Mouse (Mus musculus): Measurements from ENCODE around the gene Asl.
A peak's percentile ranks its signal among the peaks of the same experiment; 100 is the strongest.
"Not testable (repeated sequence)": the region's sequence is repeated elsewhere in the genome, so short reads cannot be mapped to it uniquely, and the experiment has no call there.

Gene Asl

DNA sequence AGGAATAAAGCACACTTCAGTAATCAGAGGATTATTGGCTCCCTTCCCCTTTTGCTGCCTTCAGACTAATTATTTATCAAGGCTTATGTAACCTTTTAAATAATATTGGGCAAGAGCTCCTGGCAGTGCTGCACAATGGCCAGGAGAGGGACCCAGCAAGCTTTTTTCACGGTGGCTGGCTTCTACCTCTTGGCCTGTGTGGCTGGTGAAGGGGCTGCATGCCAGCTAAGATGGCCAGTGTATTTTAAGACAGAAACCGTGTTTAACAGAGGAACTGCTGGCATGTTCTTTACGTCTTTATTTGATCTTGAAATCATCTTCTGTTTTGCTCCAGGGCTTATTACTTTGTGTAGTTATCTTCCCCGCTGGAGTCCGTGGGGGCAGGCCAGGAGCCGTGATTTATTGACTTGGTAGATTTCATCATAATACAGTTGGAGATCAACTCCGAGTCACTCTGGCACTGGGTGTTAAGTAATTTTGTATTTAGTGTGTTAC is 15.2 kb upstream of the Asl start:
- DNase-seq = no peak

DNA sequence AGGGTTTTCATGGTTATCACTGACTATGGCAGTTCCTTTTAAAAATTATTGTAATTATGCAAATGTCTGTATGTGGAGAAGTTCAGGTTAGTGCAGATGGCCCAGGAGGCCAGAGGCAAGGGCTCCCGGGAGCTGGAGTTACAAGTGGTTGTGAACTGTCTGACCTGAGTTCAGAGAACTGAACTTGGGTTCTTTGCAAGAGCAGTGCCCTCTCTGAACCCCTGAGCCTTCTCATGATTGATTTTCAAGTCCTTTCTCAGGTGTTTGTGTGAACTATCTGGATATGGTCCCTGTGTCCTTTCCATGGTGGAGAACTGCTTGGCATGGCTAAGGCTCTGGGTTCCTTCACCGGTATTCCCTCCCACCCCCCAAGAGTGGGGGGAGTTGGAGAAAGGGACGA is 14.7 kb upstream of the Asl start:
- no peak for DNase-seq

GRCm38 (mm10) chr5:130041262-130041661 is 12.2 kb upstream of the Asl start:
- no peak for DNase-seq

GRCm38 (mm10) chr5:130040797-130041196 is 11.8 kb upstream of the Asl start:
- no peak for DNase-seq

- DNase-seq = peak; percentile 41
These were observed 8.9 kb upstream of the Asl start for GRCm38 (mm10) chr5:130037752-130038455.

DNA sequence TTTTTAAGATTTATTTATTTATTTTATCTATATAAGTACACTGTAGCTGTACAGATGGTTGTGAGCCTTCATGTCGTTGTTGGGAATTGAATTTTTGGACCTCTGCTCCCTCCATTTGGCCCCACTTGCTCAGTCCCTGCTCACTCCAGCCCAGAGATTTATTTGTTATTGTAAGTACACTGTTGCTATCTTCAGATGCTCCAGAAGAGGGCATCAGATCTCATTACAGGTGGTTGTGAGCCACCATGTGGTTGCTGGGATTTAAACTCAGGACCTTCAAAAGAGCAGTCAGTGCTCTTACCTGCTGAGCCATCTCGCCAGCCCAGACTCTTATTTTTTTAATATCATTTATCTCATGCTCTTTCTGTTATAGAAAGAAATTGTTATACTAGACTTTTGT is 7.3 kb upstream of the Asl start:
- not testable (repeated sequence) for DNase-seq

- no peak for DNase-seq
These were observed 4.8 kb upstream of the Asl start for GRCm38 (mm10) chr5:130033869-130034268.

DNA sequence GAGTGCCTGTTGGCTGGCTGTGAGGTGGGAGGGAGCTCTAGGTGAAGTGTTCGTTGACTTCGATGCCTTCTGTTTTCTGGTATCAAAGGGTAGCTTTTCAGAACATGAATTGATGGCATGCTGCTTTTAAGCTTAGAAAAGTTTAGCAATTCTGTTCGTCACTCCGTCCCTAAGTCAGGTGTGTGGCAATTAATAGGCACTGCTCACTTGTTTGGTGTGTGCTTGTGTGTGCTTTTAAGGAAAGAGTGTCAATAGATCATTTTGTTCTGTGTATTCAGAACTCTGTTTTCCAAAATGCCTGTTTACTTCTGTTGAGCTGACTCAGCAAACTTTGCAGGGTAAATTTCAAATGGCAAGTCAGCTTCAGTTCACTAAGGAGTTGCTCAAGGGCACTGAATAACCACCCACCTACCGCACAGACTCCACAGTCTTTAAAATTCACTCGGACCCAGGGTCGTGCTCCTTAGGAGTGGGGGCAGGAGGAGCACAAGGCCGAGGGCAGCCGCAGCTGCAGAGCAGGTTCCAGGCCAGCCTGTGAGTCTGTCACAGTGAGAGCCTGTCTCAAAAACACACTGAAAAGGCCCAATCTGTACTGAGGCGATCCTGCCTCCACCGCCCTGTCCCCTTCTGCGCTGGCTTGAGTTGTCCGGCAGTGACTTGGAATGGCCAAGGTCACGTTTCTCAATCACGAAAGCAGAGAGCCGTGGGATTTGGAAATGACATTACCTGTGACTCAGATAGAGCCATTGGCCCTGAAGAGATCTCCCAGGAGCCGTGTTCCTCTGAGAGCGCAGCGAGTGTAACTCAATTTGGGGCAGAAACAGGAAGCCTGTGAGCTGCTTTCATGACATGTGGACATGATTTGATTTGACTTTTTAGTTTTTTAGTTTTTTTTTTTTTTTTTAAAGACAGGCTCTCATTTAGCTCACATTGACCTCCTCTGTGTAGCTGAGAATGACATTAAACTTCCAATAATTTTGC is 2.7 kb upstream of the Asl start:
- DNase-seq = no peak

DNA sequence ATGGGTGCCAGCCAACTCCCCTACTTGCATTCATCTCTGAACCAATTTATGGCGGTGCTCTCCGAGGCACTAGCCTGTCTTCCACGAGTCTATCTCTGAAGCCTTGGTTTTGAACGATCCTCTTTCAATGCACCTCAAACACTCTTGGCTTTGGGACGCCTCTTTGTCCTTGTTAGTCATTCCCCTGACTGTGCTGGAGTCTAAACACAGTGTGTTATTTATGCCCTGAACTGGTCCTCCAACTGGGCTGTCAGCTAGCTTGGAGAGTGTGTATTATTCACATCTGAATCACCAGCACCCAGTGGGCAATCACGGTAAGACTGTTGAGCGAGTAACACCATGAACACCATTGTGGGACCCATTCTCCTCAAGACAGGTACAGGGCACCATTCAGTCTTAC is 1.4 kb downstream of the Asl start:
- no peak for DNase-seq

DNA sequence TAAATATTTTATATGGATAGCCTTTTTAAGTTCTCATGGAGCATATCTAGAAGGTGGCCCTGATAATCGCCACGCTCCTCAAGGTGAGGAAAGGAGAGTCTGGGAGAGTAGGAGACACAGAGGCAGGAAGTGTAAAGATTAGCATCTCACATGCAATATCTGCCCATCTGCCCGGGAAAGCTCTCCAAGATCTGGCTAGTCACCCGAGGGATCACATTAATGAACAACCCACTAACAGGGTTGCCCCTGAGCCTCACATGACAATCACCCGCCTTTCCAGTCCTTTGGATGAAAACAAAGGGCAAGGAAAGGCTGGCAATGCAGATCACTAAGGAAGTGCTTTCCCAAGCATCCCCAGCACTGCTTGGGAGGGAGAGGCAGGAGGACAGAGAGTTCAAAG is 1.9 kb downstream of the Asl start:
- DNase-seq = no peak

DNA sequence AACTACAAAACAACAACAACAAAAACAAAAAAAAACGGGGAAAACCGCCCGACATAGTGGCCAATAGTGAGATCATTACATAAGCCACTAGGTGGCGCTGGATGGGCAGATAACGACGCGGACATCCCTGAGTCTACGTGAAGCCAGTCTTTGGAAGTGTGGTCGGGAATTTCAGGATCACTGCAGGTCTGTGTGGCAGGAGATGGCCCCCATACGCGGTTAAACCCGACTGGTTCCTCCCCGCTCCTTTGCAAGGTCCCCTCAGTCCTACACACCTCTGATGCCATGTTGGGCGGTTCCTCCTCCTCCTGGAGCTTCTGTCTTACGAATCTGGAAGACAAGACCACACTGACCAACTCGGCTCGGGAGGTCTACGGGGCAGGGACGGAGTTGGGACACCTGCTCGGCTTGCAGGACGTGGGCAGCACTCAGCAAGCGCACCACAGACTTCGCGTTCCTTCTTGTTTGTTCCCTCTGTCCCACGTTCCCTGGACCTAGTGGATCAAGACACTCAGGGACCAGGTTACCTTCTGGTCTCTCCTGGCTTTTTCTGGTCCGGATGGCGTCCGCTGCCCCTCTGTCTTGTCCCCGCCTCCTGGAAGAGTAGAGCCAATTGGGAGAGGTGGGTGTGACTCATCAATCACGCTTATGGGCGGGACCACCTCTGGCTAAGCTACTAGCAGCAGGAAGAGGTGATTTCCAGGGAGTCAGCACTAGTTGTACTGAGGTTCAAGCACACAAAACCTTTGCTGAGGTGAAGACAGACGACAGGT is 5.1 kb downstream of the Asl start:
- peak; percentile 65 for DNase-seq

DNA sequence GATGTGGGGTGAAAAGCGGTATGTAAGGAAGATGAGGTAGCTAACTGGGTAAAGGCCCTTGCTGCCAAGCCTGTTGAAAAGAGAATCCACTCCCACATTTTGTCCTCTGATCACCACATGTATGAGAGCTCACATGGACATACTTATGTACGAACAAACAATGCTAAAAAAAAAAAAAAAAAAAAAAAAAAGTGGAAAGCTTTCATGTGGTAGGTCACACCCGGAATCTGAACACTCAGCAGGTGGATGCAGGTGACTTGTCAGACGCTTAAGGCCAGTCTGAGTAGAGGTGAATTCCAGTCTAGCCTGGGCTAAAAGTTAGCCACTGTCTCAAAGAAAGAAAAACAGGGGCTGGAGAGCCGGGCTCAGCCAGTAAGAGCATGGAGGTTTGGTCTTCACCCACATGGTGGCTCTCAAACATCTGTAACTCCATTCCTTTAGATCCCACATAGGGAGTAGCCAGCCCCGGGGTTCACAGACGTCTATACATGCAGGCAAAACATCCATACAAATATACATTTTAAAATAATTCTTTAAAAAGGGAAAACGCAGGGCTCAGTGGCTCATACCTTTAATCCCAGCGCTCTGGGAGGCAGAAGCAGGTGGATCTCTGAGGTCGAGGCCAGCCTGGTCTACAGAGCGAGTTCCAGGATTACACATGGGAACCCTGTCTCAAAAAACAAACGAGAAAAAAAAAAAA is 5.8 kb downstream of the Asl start:
- DNase-seq = no peak

GRCm38 (mm10) chr5:130022366-130022765 is 6.7 kb downstream of the Asl start:
- DNase-seq = no peak

DNA sequence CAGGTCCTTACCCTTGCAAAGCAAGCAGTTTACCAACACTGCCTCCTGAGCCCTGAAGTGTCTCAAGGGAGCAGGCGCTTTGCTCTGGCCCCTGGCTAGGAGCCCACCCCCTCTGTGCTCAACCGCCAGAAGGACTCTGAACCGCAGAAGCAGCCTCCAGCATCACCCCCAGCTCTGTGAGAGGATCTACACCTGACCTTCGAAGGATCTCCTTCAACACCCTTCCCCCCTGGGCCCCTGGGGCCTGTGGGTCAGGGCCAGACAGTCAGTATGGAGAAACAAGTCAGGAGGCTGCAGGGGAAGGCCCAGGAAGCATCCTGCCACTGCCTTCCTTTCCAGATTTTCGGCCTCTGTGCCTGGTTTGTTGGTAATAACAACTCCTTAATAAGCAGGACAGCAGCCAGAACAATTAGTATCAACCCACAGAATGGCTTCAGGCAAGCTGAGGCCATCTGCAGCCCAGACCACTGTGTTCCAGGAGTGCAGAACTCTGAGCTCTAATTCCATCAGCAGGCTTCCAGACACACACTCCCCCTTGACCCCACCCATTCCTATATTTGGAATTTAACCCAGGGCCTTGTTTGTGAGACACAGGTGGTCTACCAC is 7.6 kb downstream of the Asl start:
- DNase-seq = no peak

GRCm38 (mm10) chr5:130019461-130019860 is 9.6 kb downstream of the Asl start:
- DNase-seq = no peak

GRCm38 (mm10) chr5:130015104-130015503 is 13.9 kb downstream of the Asl start:
- DNase-seq = no peak

DNA sequence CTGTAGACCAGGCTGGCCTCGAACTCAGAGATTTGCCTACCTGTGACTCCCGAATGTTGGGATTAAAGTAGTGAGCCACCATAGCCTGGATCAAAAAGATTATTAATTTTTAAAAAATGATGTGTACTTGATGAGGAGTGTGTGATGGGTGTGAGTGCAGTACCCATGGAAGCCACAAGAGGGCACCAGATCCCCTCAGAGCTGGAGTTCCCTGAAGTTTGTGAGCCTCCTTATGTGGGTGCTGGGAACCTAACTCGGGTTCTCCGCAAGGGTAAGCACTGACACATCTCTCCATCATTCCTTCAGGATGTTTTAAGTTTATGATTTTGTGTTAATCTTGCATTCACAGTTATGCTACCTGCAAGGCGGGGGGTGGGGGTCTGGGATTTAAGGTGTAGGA is 18.1 kb downstream of the Asl start:
- DNase-seq = no peak

GRCm38 (mm10) chr5:130009784-130010183 is 19.3 kb downstream of the Asl start:
- no peak for DNase-seq

GRCm38 (mm10) chr5:130008034-130008590 is 20.9 kb downstream of the Asl start:
- no peak for DNase-seq

DNA sequence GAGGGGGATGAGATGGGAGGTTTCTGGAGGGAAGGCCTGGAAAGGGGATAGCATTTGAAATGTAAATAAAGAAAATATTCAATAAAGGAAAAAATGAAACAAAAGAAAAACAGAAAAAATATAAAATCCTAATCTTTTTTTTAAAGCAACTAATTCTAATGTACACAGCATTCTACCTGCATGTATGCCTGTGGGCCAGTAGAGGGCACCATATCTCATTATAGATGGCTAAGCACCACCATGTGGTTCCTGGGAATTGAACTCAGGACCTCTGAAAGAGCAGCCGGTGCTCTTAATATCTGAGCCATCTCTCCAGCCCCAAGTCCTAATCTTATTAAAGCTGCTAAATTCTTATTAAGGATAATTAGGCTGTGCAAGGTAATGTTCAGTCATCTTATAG is 21.7 kb downstream of the Asl start:
- DNase-seq = no peak

DNA sequence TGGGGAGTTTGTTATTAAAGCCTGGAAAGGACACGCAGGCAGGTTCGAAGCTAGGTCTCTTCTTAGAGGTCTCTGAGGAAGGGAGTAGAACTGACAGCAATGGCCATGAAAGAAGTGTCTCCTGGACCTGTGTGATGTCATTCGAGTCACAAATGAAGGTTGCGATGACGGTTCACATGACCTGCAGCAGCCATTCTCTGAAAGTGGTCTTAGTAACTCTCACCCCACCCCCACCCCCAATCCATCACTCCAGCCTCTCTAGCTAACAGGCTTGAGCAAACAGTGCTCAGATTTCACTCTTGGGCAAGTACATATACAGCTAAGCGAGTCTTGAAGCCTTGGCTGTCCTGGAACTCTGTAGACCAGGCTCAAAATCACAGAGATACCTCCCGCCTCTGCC is 25.8 kb downstream of the Asl start:
- no peak for DNase-seq
